Mouse (Mus musculus): Measurements from ENCODE around the gene Cadm1.

DNA sequence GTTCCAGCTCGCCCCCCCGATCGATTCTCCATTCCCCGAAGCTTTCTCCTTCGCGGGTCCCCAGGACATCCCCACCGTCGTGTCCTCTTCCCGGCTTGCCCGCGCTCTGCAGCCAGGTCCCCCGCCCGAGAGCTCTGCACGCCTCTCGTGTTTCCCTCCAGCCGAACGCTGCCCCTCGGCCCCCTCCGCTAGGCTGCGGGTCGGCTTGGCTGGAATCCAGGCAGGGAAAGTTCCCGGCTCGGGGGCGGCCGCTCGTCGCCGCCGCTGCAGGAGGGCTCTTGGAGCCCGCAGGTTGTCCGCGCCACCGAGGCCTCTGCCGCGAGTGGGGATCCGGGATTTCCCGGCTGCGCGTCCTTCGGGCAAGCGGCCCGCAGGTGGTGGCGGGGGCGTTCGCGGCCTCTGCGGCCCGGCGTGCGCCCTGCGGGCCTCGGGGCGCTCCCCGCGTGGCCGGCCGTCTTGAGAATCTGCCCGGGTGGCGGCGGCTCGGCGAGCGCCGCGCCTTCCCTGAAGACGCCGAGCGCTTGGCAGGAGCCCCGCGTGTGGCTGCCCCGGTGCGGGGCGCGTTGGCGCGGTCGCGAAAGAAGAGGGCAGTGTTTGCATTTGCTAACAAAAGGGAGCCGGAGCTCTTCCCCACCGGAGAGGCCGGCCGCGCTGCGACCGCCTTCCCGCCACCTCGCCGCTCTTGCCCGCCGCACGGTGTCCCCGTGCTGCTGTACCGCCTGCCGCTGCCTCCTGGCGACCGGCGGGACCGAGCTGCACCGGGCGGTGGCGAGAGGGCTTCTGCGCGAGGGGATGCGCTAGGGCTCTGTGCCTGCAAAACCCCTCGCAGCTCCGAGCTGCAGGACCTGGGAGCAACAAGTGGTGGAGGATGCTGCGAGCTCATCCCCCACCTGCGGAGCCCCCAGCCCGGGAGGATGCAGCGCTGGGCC, 1.2 kb downstream of the Cadm1 start:
- peak; percentile 13; the same call in 1 of the 2 replicates for TF ChIP-seq CTCF (IDR thresholded peaks at IDR 0.05; ENCODE audit: borderline replicate concordance, extremely low read depth, insufficient read depth, insufficient read length)
- 0 out of 2 replicates have a peak, but pooled peaks have one; percentile 20 for TF ChIP-seq POLR2A (IDR thresholded peaks at IDR 0.05; ENCODE audit: borderline replicate concordance, extremely low read depth, insufficient read depth, insufficient read length, poor library complexity, severe bottlenecking)

All from brain, embryonic 14.5 days (tissue).